Mouse (Mus musculus): Measurements from ENCODE around the gene Hnrnpl. TPM values are rescaled to one million over a fixed set of nuclear protein-coding genes. Genes with fewer than 3 reads are reported as not detected.

Hnrnpl gene
- polyA plus RNA-seq, 1 experiment from 2014 or later = 88.6 TPM

GRCm38 (mm10) chr7:28817524-28817923 lies 9.2 kb downstream of the Hnrnpl start:
- no peak overlapping the region for H3K27ac ChIP-seq (ENCODE audit: low read depth)
- H3K4me1 ChIP-seq (ENCODE audit: insufficient read depth) = peaks cover 44% of the 10 kb centered on the region

DNA sequence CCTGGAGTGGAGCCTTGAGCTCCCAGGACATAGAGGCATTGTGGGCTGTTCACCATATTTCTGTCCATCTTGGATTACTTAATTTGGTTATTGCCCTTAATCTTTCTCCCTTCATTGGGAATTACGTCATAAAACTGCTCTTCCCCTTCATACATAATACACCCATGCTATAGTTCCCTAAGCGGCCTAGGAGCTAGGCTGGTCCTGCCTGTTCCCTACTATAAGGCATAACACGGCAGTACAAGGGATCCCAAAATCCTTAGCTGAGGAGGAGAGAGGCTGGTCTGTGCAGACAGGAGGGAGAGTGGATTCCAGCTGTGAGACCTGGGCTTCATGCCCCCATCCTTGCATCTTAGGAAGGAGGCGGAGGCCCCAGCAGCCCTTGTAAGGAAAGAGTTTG lies 9.6 kb downstream of the Hnrnpl start:
- no peak for TF ChIP-seq CTCF (IDR thresholded peaks at IDR 0.05; ENCODE audit: low read depth)
- no peaks in the 10 kb centered on the region for H3K27me3 ChIP-seq (ENCODE audit: insufficient read depth, low read length)
- H3K4me3 ChIP-seq (ENCODE audit: low read depth, low read length) = no peak overlapping the region
- 86% methylated on average over 4 of the region's 4 CpGs for WGBS (ENCODE audit: insufficient replicate concordance)
- no peaks in the 10 kb centered on the region for H3K9me3 ChIP-seq (ENCODE audit: low read length)
- no peak overlapping the region for H3K4me2 ChIP-seq (ENCODE audit: low read depth, low read length)
- ATAC-seq = no peak
- peaks cover 42% of the 10 kb centered on the region for H3K4me1 ChIP-seq (ENCODE audit: insufficient read depth)
- no peak overlapping the region for H3K9ac ChIP-seq (replicated peaks)
- peaks cover 97% of the 10 kb centered on the region for H3K36me3 ChIP-seq (replicated peaks; ENCODE audit: insufficient read depth, low read length)
- H3K27ac ChIP-seq (ENCODE audit: low read depth) = no peak overlapping the region
- no peak for DNase-seq

More at GRCm38 (mm10) chr7:28817524-28817923, 9.2 kb downstream of the Hnrnpl start:
- no peak overlapping the region for H3K4me3 ChIP-seq (ENCODE audit: low read depth, low read length)
- H3K36me3 ChIP-seq (replicated peaks; ENCODE audit: insufficient read depth, low read length) = peaks cover 95% of the 10 kb centered on the region
- DNase-seq (no peak), ATAC-seq (no peak)
- WGBS (ENCODE audit: insufficient replicate concordance) = 65% methylated on average over 6 of the region's 6 CpGs
- H3K9me3 ChIP-seq (ENCODE audit: low read length) = no peaks in the 10 kb centered on the region
- no peak for TF ChIP-seq CTCF (IDR thresholded peaks at IDR 0.05; ENCODE audit: low read depth)
- no peaks in the 10 kb centered on the region for H3K27me3 ChIP-seq (ENCODE audit: insufficient read depth, low read length)
- no peak overlapping the region for H3K9ac ChIP-seq (replicated peaks)
- H3K4me2 ChIP-seq (ENCODE audit: low read depth, low read length) = no peak overlapping the region

GRCm38 (mm10) chr7:28818436-28818835 lies 10.1 kb downstream of the Hnrnpl start:
- Histone ChIP-seq H3K9me3 (ENCODE audit: low read length) (no peaks in the 10 kb centered on the region), H3K27ac (ENCODE audit: low read depth) (no peak overlapping the region), H3K4me3 (ENCODE audit: low read depth, low read length) (no peak overlapping the region), H3K36me3 (replicated peaks; ENCODE audit: insufficient read depth, low read length) (peaks cover 95% of the 10 kb centered on the region), H3K9ac (replicated peaks) (no peak overlapping the region), H3K4me1 (ENCODE audit: insufficient read depth) (peaks cover 42% of the 10 kb centered on the region), H3K4me2 (ENCODE audit: low read depth, low read length) (no peak overlapping the region), H3K27me3 (ENCODE audit: insufficient read depth, low read length) (no peaks in the 10 kb centered on the region)
- WGBS (ENCODE audit: insufficient replicate concordance) = 83% methylated on average over 18 of the region's 18 CpGs
- TF ChIP-seq EP300 (IDR thresholded peaks at IDR 0.05; ENCODE audit: low read depth) = no peak
- no peak for TF ChIP-seq CTCF (IDR thresholded peaks at IDR 0.05; ENCODE audit: low read depth)
- DNase-seq (no peak), ATAC-seq (no peak)

DNA sequence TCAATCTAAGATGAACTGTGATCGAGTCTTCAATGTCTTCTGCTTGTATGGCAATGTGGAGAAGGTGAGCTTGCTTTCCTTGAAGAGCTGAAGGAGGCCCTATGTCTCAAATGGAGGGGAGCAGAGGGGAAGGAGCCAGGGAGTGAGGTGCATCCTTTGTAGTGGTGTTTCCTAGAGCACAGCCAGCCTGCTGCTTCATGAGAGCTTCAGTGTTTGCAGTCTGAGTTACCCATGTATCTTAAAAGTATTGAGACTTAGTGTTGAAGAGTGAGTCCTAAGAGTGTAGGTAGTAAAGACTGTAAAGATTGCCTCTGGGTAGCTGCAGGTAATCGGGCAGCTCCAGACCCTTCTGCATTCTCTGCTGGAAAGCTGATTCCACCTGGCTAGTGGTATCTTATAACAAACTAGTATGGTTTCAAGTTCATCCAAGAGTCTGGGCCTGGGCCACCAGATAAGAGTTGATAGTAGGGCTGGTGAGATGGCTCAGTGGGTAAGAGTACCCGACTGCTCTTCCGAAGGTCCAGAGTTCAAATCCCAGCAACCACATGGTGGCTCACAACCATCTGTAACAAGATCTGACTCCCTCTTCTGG lies 10.6 kb downstream of the Hnrnpl start:
- peaks cover 90% of the 10 kb centered on the region for H3K36me3 ChIP-seq (replicated peaks; ENCODE audit: insufficient read depth, low read length)
- no peak for ATAC-seq
- WGBS (ENCODE audit: insufficient replicate concordance) = 77% methylated on average over 4 of the region's 4 CpGs

DNA sequence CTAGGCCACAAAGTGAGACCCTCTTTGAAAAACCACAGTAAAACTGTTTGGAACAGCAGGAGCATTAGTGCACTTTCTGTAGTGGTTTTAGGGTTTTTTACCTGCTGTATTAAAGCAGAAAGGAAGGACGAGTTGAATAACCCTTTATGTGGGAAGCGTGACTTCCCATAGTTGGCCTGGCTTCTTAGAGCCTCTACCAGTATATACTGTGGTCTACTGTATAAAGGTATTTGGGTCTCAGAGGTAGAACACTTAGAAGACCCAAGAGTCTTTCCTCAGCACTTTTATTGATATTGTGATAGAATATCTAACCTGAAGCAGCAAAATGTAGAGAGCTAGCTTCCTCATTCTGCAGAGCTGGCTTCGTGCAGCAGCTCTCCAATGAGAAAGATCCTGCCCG lies 11.2 kb downstream of the Hnrnpl start:
- Histone ChIP-seq H3K4me3 (ENCODE audit: low read depth, low read length) (no peak overlapping the region), H3K4me1 (ENCODE audit: insufficient read depth) (peaks cover 43% of the 10 kb centered on the region), H3K27me3 (ENCODE audit: insufficient read depth, low read length) (no peaks in the 10 kb centered on the region), H3K36me3 (replicated peaks; ENCODE audit: insufficient read depth, low read length) (peaks cover 84% of the 10 kb centered on the region), H3K9me3 (ENCODE audit: low read length) (no peaks in the 10 kb centered on the region), H3K27ac (ENCODE audit: low read depth) (0 out of 2 replicates have a peak overlapping the region, but pooled peaks have one; percentile 34), H3K4me2 (ENCODE audit: low read depth, low read length) (no peak overlapping the region), H3K9ac (replicated peaks) (no peak overlapping the region)
- TF ChIP-seq EP300 (IDR thresholded peaks at IDR 0.05; ENCODE audit: low read depth) (no peak), CTCF (IDR thresholded peaks at IDR 0.05; ENCODE audit: low read depth) (no peak)
- DNase-seq = no peak
- no peak for ATAC-seq
- WGBS (ENCODE audit: insufficient replicate concordance) = 88% methylated on average over 4 of the region's 4 CpGs

More for the DNA sequence above, 10.6 kb downstream of the Hnrnpl start:
- Histone ChIP-seq H3K4me2 (ENCODE audit: low read depth, low read length) (no peak overlapping the region), H3K4me3 (ENCODE audit: low read depth, low read length) (no peak overlapping the region), H3K27me3 (ENCODE audit: insufficient read depth, low read length) (no peaks in the 10 kb centered on the region), H3K9me3 (ENCODE audit: low read length) (no peaks in the 10 kb centered on the region), H3K9ac (replicated peaks) (no peak overlapping the region), H3K27ac (ENCODE audit: low read depth) (no peak overlapping the region), H3K4me1 (ENCODE audit: insufficient read depth) (peaks cover 42% of the 10 kb centered on the region)
- DNase-seq = no peak
- TF ChIP-seq CTCF (IDR thresholded peaks at IDR 0.05; ENCODE audit: low read depth) (no peak), EP300 (IDR thresholded peaks at IDR 0.05; ENCODE audit: low read depth) (peak; percentile 60; the same call in 1 of the 2 replicates)

DNA sequence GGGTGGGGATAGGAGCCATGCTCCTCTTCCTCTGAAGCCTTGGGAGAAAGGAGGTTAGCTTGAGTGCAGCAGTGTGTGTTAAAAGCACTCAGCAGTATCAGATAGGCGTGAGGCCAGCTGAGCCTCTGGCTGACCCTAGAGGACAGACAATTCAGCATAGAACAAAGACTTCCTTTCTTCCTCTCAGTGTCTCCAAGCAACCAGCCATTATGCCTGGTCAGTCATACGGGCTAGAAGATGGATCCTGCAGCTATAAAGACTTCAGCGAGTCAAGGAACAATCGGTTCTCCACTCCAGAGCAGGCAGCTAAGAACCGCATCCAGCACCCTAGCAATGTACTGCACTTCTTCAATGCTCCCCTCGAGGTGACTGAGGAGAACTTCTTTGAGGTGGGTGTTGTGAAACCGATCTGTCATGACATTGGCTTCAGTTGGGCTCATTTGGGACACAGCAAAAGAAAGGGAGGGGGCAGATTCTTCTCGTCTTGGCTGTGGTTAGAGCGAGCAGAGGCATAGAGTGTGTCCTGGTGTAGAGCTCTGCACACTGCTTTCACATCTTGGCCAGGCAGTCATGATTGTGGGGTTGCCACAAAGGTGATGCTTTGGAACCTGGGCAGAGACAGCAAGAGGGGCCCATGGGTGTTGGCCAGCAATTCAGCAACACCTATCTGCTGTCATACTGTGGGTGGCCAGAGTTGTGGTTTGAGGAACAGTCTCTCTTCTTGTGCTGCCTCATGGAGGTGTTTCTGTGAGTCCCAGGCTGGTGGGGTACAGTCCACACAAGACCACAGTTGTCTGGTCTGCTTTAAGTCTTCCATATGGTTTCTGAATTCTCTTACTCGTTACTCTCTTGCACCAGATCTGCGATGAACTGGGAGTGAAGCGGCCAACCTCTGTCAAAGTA lies 12.3 kb downstream of the Hnrnpl start:
- Histone ChIP-seq H3K4me1 (ENCODE audit: insufficient read depth) (peaks cover 43% of the 10 kb centered on the region), H3K36me3 (replicated peaks; ENCODE audit: insufficient read depth, low read length) (peaks cover 73% of the 10 kb centered on the region), H3K9ac (replicated peaks) (no peak overlapping the region), H3K27ac (ENCODE audit: low read depth) (peak overlapping the region; percentile 34), H3K4me3 (ENCODE audit: low read depth, low read length) (no peak overlapping the region), H3K4me2 (ENCODE audit: low read depth, low read length) (no peak overlapping the region), H3K27me3 (ENCODE audit: insufficient read depth, low read length) (no peaks in the 10 kb centered on the region), H3K9me3 (ENCODE audit: low read length) (no peaks in the 10 kb centered on the region)
- DNase-seq (no peak), ATAC-seq (no peak)
- 72% methylated on average over 12 of the region's 12 CpGs for WGBS (ENCODE audit: insufficient replicate concordance)
- TF ChIP-seq CTCF (IDR thresholded peaks at IDR 0.05; ENCODE audit: low read depth) = no peak
- no peak for TF ChIP-seq EP300 (IDR thresholded peaks at IDR 0.05; ENCODE audit: low read depth)
